Mouse (Mus musculus) gastrocnemius, adult 18-20 months (tissue): ENCODE results near the gene Spata31d1a. TPM values are rescaled to one million over a fixed set of nuclear protein-coding genes. Genes with fewer than 3 reads are reported as not detected.
"Not testable (repeated sequence)": the region's sequence is repeated elsewhere in the genome, so short reads cannot be mapped to it uniquely, and the experiment has no call there.

Experiments
- DNase-seq: peaks from one replicate; pipeline ENCODE4 v3.0.0; 2021; ENCODE audit warnings: low spot score
- total RNA-seq, 2 experiments: library from RNA; stranded (reverse); gene quantifications; 2 replicates each; pipeline ENCODE4 v1.2.3; 2021

Spata31d1a gene
- total RNA-seq, 2 experiments from 2014 or later, result not detected

- DNase-seq, result no peak
Measured at GRCm38 (mm10) chr13:59703514-59703913, 6.6 kb downstream of the Spata31d1a start.

DNA sequence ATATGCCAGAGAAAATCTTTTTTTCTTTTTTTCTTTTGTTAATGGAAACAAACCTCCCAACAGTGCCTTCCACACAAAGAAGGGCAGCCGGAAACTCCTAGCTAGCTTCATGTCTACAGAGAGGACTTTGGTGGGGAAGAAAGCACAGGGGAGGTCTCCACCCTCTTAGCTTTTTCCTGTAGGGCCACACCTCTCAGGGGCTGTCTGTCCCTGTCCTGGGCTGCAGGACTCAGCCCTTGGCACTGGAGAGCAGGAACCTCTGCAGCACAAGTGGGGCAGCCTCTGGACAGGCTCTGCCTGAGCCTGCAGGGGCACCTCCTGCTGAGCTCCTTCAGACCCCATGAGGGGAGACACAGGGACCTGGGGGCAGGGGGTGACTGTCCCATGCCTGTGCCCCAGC lies 10.0 kb downstream of the Spata31d1a start:
- not testable (repeated sequence) for DNase-seq

GRCm38 (mm10) chr13:59699131-59699530 lies 11.0 kb downstream of the Spata31d1a start:
- DNase-seq, result no peak

GRCm38 (mm10) chr13:59695781-59696180 lies 14.3 kb downstream of the Spata31d1a start:
- DNase-seq, result no peak

- DNase-seq, result no peak
Measured at GRCm38 (mm10) chr13:59694008-59694407, 16.1 kb downstream of the Spata31d1a start, which contains the start of gene 4921517D22Rik. TSS of gene 4921517D22Rik (minus strand) at chr13:59694108.

- DNase-seq, result no peak
Measured at GRCm38 (mm10) chr13:59691478-59691877, 18.7 kb downstream of the Spata31d1a start.

- no peak for DNase-seq
Measured at GRCm38 (mm10) chr13:59690576-59690975, 19.6 kb downstream of the Spata31d1a start.

DNA sequence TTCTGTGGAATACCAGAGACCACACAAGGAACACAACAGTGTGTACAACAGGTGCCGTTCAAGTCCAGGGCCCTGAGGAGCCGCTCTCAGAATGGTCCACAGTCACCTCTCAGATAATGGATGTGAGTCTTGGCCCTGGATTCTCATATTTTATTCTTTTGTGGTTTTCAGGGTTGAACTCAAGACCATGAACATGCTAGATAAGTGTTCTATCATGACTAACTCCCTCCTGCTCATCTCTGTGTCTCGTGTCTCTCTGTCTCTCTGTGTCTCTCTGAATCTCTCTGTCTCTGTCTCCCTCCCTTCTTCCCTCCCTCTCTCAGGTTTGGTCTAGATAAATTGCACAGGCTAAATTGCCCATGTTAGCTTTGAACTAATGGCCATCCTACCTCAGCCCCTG lies 20.3 kb downstream of the Spata31d1a start:
- no peak for DNase-seq

GRCm38 (mm10) chr13:59689313-59689712 lies 20.8 kb downstream of the Spata31d1a start:
- DNase-seq, result no peak

- peak; percentile 16 for DNase-seq
Measured at GRCm38 (mm10) chr13:59688338-59688770, 21.8 kb downstream of the Spata31d1a start.

GRCm38 (mm10) chr13:59685236-59685635 lies 24.9 kb downstream of the Spata31d1a start:
- no peak for DNase-seq

DNA sequence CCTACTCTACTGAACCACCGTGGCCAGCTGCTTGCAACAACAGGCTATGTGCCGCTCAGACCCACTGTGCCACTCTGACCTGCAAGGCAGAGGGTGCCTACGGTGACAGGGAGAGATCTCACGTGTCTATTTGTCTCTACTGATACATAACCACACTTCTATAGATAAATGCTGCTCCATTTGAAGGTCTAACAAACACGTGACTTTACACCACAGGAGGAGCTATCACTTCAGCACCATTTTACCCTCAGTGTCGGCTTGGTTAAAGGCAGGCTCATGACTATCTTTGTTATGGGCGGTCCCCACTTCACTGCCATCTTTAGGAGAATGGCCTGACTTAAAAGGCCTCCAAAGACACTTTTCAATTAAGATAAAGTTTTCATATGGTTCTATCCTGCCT lies 27.5 kb downstream of the Spata31d1a start:
- no peak for DNase-seq

DNA sequence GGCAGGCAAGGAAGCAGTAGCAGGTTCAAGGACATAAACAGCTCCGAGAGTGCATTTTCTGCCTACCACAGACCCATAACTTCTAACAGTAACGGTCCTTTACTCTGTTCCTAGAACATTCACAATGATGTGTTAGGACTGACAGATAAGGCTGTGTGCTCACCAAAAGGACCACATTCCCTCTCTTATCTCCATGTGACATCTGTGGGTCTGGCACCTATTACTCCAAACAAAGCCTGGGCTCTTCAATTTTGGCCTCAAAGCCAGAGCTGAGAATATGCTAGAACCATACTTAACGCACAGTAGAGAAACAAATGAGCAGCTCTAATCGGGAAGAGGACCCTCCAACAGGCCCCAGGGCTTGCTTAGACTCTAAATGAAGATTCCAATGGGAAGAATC lies 30.2 kb downstream of the Spata31d1a start:
- DNase-seq, result no peak

DNA sequence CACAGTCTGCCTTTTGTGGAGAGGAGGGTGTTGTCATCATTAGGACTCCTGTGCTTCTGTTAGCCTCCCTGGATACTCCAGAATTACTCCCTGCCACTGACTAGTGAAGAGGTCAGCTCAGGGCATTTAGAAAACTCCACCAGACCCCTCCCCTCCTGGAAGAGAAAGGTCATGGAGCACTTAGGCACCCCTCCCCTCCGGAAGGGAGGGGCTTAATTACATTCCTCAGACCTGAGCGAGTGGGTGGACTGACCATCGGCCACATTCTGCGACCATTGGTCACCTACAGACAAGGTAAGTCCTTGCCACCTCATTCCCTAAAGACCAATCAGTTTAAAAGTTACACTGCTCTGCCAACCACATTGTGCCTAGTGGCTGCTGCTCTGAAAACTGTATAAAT lies 30.8 kb downstream of the Spata31d1a start:
- DNase-seq, result no peak

DNA sequence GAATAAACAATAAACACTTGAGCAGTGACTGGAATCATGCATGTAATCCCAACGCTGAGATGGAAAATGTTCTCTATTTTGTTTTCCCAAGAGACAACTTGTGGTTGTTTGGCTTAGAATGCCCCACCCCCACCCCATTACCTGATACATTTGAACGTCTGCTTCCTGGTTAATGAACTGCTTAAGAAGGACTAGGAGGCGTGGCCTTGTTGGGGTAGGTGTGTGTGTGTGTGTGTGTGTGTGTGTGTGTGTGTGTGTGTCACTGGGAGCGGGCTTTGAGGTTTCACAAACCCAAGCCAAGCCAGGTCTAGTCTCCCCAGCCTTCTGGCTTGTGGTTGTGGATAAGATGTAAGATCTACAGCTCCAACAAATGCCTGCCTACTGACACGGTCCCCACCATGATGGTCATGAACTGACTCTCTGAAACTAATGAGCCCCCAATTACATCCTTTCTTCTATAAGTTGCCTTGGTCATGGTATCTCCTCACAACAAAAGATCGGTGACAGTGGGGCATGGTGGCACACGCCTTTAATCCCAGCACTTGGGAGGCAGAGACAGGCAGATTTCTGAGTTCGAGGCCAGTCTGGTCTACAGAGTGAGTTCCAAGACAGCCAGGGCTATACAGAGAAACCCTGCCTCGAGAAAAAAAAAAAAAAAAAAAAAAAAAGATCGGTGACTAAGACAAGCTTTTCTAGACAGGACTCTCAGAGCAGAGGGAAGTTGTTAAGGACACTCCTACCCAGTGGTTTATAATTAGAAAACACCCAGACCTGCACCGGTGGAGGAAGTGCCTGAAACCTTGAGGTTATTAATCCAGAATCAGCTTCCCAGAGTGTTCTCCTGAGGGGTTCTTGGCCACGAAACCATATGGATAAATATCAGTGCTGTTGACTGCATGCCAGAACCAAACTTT lies 33.6 kb downstream of the Spata31d1a start:
- no peak for DNase-seq

DNA sequence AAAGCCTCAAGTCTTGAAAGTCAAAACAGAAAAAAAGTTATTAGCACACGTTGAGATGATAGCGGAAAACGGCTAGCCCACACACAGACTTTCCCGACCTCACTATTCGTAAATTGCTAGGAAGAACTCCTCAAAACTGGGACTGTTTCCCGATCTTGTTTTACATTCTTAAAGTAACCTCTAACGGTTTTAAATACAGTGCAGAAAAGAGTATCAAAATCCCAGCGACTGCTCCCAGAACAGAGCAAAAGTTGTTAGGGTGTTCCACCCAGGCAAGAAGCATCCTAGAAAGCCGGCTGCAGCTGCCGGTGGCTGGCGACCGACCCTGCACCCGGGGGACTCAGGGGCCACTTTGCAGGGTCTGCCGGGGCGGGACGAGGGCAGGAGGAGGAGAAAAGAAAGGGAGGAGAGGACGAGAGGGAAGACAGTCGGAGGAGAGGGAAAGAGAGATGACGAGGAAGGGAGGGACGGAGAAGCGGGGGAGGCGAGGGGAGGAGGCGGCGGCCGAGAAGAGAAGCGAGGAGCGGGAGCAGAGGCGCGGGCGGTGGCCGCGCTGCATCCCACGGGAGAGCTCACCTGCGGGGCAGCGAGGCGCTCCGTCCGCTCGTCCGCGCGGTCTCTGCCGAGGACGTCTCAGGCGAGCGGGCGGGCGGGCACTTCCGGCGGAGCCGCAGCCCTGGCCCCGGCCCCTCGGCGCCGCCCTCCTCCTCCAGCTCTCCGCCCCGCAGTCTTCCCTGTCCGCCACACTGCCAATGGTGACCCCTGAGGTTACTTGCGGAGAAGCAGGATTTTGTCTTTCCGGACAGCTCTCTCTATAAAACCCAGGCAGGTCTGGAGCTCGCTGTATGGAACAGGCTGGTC lies 34.7 kb downstream of the Spata31d1a start, which contains the start of gene Golm1:
TSS of gene Golm1 (minus strand) at position 661 of the 861 bp plus-strand sequence.
- peak; percentile 24 for DNase-seq

GRCm38 (mm10) chr13:59674761-59675150 lies 35.4 kb downstream of the Spata31d1a start:
- DNase-seq, result no peak

GRCm38 (mm10) chr13:59674215-59674614 lies 35.9 kb downstream of the Spata31d1a start:
- no peak for DNase-seq

GRCm38 (mm10) chr13:59673597-59673996 lies 36.5 kb downstream of the Spata31d1a start:
- DNase-seq, result no peak

GRCm38 (mm10) chr13:59672248-59672647 lies 37.9 kb downstream of the Spata31d1a start:
- DNase-seq, result no peak

DNA sequence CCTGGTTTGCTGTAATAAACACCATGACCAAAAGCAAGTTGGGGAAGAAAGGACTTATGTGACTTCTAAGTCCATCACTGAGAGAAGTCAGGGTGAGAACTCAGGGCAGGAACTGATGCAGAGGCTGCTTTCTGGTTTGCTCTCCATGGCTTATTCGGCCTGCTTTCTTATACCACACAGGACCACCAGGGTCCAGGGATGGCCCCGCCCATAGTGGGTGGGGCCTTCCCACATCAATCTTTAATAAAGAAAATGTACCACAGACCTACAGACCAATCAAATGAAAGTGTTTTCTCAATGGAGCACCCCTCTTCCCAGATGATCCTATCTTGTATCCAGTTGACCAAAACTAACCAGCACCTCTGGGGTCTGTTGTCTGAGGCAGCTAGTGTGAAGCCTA lies 38.6 kb downstream of the Spata31d1a start:
- DNase-seq, result no peak

GRCm38 (mm10) chr13:59669946-59670345 lies 40.2 kb downstream of the Spata31d1a start:
- no peak for DNase-seq
